Mouse (Mus musculus): ENCODE data around the gene A830018L16Rik.

DNA sequence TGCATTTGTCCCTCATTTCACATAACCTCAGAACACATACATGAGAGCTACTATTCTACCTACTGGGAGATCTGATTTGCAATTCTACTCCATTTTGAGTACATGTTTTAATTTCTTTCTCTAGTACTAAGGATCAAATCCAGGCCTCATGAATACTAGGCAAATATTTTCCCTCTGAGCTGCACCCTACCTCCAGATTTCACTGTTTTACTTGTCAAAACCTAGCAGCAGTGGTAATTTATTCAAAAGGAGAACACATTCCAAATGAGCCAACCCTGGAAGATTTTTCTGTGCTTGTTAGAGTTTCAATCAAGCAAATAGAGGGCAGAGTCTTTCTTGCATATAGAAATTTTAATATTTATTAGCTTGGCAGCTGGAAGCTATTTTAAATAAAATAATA, 238.9 kb downstream of the A830018L16Rik start:
- no peak for TF ChIP-seq GATA1 (IDR thresholded peaks at IDR 0.05; ENCODE audit: low read length)
- no peak for TF ChIP-seq TAL1 (IDR thresholded peaks at IDR 0.05; ENCODE audit: low read length)
